Mouse (Mus musculus): ENCODE data around the gene Cyth3.

The Cyth3 gene

DNA sequence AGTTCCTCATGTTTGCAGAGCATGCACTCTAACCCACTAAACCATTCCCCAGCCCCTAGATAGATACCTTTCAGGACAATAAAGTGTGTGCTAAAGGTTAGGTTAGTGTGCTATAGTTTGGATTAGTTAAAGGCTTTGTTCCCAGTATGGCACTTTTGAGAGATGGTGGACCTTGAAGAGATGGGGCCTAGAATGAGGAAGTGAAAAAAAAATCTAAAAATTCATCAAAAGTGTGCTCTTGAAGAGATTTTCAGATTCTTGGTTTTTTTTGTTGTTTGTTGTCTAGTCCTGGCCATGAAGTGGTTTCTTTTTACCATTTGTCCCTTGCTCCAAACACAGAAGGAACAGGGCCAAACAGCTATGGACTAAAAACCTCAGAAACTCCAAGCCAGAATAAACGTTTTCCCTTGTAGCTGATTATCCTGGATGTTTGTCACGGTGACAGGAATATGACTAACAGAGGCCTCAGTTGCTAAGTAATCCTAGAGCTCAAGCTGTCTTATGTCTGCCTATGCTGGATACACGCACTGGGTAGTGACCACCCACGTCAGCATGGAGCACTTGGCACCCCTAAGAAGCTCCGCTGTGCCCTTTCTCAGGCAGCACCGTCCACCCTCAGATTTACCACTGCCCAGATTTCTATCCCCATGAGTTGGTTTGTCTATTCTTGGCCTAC lies 48.6 kb downstream of the Cyth3 start:
- DNase-seq: no peak

DNA sequence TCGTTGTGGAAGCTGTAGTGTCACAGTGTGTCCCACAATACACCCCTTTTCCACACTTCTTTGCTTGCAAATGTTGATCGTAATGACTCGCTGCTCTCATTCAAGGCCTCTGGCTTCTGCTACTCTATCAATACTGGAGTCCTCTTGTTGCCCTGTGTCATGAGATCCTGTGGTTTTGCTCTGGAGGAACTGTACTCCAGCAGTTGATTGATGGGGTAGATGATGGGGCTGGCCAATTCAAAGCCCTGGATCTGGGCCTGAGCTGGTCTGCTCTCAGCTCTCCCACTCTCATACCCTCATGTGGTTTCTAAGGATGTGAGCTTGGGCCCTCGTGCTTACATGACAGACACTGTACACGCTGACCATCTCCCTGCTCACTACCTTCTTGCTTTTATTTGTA lies 52.3 kb downstream of the Cyth3 start:
- peak; percentile 41 for DNase-seq

DNA sequence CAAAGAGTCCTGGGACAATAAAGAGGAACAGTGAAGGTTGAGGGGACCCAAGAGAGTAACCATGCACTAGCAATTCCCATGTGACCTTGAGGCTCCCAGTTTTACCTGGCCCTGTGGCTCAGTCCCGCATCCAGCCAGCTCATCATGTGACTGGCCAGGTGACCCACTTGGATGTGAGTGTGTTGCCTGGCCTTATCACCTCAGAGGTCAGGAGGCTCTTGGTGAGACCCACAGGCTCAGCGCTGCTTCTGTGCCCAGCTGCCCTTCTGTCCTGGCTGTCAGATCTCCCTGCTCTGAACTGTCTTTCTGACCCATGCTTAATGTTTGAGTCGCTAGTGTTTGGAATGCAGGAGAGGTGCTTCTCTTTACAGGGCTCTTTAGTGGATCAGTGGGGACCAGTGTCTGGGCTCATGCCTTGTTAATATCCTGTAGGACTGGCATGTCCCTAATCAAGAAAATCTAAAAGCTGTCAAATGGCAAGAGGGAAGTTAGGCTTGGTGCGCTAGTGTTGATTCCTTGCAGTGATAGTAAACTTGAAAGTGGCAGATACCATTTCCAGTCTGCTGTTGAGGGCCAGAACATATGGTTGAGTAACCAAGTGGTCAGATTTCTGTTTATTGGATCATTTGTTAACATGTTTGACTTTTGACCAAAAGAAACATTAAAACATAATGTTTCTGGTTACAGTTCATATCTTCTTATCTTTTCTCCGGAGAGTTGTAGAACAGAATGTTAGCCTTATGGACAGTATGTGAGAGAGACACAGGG lies 54.2 kb downstream of the Cyth3 start:
- DNase-seq: no peak

DNA sequence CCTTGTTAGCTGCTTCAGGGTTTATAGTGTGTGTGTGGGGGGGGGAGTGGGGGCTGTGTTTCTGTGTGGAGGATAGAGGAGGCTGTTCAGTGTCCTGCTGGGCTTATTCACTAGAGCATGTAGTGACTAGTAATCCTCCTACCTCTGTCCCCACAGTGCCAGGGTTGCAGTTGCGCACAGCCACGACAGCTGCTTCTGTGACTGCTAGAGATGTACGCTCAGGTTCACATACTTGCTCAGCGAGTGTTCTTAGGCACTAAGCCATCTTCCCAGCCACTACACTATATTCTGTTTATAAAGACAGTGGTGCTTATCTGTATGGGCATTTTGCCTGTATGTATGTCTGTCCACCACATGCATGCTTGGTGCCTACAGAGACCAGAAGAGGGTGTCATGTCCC lies 55.1 kb downstream of the Cyth3 start:
- DNase-seq: no peak

DNA sequence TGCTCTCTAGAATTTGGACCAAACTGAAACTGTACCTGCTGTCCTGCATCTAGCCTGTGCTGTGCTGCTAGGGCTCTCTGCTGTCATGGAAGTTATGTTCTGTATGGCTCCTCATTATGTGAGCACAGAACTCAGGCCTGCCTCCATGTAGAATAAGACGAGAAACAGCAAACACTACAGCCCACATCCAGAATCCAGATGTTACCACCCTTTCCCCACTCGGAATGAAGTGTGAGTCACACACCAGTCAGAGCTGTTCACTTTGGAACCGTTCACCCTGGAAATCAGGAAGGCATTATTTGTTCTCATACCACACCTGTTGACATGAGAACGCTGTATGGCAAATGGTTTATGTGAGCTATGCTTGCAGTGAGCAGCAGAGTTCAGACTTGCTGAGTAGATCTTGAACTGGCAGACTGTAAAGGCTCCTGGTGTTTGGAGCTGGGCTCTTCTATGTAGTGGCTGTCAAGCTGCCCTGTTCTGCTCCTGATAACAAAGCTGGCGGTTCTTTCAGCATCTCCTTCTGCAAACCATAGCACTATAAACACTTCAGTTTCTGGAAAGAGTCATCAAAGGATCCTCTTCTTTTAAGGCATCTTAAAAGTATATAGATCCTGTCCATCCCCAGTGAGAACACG lies 56.5 kb downstream of the Cyth3 start:
- DNase-seq: no peak

DNA sequence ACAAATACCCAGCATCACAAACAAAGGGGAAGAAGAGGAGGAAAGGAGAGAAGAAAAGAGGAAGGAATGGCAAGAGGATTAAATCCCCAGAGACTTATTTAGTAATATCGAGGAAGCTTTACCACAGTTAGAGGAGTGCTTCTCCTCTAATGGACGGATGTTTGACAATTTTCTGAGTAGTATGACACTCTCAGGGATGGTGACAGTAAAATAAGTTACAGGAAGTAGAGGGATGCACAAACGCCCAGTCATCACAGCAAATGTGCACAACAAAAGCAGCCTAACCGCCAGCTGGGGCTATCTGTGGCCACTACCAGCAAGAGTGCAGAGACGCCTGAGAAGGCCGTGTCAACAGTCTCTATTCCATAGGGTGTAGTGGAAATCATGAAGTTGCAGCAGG lies 57.4 kb downstream of the Cyth3 start:
- no peak for DNase-seq

DNA sequence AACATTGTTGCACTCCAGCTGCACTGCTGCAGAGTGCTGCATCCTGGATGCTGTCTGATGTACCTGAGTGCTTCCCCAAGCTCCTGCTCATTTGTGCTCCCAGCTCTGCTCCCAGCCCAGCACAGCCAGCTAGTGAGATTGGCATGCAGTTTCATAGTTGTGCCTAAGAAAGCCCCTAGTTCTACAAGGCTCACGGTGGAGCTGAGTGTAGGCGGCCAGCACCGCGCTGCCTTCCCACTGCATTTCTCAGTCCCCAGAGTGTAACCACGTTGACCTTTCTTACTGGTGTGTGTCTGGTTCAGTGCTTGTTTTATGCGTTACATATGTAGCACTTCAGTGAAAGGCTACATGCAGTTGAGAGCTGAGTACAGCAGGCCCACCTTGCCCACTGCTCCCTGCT lies 61.4 kb downstream of the Cyth3 start:
- no peak for DNase-seq

DNA sequence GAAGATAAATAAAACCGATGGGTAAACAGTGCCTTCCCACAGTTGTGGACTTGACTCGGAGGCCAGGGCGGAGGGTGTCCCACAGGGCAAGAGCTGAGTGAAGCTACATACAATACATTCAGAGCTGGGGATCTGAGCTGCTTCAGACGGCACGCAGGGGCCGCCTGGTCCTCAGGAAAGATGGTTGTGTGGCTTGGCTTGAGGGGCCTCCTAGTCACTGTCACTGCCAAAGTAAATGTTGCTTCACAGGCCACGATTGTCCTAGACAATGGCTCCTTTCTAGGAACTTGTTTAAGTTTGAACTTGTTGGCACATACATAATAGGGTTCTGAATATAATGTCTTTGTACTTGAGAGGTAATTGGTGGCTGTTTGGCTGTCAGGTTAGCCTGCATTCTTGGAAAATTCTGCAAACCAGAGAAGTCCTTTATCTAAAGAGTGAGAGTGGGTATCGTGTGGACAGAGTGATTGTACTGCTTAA lies 62.7 kb downstream of the Cyth3 start:
- DNase-seq: no peak

DNA sequence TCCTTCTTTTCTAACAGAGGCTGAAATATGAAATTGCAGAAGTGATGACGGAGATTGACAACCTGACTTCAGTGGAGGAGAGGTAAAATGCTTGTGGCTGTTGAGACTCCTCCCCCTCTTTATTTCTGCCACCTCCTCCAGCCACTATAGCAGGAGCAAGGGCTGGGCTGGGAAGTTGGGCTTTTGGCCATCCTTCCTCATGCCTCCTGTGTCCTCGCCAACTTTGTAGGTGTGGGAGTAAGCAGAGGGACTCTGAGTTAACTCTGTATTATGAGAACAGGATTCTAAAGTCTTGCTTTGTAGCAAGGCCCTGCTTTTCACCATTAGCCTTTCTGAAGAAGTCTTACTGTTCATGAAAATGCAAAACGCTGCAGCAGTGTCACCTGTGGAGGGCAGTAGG lies 64.2 kb downstream of the Cyth3 start:
- no peak for DNase-seq

DNA sequence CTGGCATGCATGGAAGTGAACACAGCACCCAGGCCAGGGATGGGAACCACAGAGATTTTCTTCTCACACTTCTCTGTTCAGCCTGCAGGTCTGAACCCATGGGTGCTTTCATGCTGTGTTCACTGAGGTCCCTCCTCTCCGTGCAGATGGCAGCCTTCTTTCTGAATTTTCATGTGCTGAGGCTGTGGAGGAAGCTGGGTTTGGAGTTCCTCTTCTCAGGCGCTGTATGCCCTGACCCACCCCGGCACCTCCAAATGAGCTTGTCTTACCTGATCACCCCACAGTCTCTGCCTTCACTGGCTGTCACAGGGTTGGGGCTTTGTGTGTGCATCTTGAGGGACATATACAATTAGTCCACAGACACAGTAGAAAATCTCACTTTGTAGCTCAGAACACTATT lies 65.3 kb downstream of the Cyth3 start:
- DNase-seq: no peak

DNA sequence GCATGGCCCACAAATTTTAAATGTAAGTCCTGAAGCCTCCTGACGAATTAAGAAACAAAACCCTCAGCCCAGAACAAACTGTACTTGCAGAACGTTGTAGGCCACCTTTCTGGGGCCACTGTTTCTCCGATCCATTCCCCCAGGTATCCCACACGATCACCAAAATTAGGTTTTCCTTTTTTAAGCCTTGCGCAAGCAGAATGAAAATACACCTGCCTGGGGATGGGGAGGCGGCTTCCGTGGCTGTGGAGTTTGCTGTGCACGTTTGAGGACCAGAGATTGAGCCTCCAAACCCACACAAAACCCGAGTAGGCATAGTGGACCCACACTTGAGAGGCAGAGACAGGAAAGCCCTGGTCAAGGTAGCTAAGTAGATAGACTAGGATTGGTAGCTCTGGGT lies 68.1 kb downstream of the Cyth3 start:
- DNase-seq: no peak

DNA sequence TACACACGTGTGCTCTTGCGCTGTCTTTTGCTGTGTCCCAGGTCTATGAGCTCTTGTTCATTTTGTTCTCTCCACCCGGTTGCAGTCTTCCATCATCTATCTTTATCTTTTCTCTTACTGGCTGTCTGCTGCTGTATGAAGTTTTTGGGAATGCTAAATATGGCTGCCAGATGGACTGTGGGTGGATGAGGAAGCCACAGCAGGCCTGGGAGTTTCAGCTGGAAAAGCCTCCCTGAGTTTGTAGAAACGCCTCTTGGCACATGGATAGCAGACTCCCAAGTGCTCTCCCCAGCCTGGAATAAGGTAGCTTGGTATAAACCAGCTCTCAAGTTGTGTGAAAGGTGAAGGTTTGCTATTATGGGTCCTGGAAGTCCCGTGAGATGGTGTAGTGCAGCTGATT lies 68.7 kb downstream of the Cyth3 start:
- DNase-seq: no peak

DNA sequence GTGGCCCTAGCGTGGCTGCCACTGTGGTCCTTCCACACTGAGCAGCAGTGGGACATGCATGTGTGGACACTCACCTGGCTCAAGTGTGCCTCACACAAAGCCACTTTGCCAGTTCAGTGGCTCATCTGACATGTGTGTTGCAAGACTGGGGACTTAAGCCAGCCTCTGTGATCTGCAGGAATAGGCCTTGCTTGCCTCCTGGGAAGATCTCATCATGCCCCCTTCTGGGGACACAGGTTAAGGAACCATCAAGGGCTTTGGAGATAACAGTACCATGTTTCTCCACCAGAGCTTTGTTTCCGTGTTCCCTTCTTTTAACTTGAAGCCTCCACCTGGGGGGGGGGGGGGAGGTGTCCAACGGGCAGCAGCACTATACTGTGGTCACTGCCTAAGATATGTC lies 74.1 kb downstream of the Cyth3 start:
- DNase-seq: peak; percentile 61

DNA sequence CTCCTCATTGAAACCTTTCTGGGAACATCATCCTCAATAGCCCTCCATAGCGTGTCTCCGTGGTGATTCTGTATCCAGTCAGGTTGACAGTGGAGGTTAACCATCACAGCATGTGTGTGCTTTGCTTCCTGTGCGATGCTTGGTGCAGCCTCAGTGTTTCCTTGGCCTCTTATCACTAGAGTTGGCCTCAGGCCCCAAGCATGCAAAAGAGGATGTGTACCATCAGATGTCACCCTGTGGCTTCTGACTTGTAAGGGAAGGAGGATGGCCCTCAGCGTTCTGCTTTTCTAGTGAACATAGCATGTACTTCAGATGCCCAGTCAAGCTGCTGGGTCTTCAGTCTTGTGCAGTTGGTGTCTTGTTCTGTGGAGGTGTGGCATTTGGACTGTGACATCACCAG lies 76.2 kb downstream of the Cyth3 start:
- DNase-seq: no peak

DNA sequence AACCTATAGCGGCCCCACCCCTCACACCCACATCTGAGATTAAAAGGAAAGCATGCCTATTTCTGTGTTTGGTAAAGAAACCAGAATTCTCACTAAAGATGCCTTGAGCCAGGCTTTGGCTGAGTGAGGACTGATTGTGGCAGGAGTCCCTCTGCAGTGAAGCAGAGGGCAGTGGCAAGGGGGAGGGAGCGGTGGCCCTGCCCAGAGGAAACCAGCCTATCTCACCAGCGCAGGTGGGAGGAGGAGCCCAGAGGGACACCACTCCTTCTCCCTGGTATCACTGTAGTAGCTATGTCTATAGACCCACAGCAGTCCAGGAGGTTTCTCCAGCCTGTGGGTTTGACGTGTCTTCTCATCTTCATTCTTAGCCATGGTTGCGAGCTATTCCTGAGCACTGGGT lies 78.0 kb downstream of the Cyth3 start:
- DNase-seq: no peak

DNA sequence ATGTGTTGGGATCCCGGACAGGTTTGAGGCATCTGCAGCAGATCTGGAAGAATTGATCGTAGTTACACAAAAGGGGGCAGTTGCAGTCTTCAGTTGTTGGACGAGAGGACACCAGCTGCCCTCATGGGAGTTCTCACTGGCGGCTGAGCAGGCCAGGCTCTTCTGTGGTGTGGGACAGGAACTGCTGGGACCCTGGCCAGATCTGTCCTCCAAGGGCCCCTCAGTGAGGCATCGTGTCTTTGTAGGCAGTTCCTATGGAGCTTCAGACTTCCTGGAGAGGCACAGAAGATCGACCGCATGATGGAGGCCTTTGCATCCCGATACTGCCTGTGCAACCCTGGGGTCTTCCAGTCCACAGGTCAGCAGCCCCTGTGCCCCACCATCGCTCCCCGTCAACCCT lies 78.8 kb downstream of the Cyth3 start:
- no peak for DNase-seq

DNA sequence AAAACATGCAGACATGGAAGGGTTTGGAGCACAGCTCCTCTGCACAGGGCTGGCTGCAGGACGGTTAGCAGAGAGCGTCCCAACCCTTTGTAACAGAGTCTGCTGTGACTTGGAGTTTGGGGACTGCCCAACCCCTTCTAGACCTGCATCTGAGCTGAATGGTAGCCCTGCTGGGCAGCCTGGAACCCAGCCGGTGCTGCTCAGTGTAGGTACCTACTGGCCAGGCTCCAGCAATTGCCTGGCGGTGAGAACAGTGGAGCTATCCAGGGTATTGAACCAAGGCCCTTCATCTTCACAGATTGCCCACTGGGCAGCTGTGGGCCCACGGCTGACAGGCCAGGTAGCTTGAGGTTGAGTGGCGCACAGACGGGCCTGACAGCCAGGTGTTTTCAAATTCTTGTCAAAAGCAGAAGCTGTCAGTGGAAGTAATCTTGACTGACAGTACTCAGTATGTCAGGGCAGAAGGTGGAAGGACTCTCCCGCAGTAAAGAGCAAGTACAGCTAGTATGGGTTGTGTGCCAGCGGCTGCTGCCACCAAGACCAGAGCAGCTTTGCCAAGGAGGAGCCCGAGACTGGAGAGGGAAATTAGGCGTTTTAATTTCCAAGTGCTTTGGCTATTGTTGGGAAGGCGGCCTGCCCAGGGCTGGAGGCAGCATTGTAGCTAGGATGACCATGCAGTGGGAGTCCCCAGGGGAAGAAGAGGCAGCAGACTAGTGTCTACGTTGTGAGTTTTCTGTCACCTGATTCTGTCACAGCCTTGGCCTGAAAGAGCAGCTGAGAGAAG lies 82.8 kb downstream of the Cyth3 start:
- no peak for DNase-seq

DNA sequence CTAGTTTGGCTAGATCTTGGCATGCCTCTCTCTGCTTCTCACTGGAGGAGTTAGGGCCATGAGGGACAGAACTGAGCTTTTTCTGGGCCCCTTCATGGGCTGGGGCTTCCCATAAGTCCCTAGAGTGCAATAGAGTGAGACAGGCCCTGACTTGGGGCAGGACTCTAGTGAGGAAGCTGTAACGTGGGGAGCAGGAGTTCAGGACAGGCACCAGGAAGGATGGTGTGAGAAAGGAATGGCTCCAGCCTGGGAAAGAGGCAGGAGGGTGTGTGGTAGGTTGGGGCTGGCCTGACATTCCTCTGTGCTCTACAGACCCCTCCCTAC lies 83.4 kb downstream of the Cyth3 start:
- DNase-seq: no peak

DNA sequence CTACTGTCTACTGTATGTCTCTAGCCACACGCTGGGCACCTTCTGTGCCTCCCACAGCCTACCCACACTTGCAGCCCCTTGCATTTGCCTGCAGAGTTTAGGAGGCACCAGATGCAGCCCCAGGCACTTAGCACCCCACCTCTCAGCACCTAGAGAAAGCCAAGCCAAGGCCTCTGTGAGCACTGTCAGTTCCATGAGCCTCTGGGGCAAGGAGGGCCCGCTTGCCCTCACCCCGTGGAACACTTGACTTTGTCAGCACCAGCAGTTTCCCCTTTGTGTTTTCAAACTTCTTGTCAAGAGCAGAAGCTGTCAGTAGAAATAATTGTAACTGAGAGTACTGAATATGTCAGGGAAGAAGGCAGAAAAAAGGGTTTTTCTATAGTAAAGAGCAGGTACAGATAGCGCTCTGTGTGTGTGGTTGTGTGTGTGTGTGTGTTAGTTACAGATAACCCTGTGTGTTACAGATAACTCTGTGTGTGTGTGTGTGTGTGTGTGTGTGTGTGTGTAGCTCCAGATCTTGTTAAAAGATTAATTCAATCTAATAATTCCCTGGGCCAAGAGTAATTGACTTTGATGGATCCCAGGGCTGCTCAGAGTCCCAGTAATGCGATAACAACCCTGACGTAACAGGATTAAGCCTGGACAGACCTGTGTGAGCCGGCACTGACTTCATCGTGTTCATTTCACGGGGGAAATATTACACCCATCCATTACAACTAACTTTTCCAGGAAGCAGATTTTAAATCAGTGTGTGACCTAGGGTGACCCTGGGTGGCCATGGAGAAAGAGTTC lies 84.0 kb downstream of the Cyth3 start:
- no peak for DNase-seq

DNA sequence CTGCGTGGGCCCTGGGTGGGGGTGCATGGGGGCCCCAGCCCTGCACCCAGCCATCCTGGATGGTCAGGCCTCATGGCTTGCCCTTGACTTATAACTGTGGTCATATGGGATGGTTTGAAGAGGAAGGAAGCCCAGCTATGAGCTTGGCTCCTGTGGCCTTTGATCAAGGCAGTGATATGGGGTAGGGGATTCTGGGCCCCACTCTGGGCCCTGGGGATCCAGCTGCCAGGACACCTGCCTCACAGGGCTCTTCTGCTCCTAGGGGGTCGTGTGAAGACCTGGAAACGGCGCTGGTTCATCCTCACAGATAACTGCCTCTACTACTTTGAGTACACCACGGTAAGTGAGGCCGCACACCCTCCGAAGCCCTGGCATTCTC lies 84.6 kb downstream of the Cyth3 start:
- no peak for DNase-seq

DNA sequence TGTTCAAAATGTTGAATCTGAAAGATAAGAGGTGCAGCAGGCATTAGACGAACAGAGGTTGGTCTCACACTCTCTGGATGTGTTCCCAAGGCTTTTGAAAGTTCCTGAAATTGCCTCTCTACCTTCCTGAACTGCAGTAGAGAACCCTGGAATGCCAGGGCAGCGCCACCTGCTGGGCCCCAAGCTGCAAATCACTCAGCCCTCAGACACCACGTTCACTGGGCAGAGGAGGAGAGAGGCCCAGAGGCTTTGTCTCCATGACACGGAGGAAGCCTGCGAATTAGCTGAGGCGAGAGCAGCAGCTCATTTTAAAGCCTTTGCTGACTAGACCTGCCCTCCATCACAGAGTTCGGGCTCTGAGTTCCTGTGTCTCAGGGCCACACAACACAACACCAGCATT lies 89.1 kb downstream of the Cyth3 start:
- DNase-seq: peak; percentile 75

DNA sequence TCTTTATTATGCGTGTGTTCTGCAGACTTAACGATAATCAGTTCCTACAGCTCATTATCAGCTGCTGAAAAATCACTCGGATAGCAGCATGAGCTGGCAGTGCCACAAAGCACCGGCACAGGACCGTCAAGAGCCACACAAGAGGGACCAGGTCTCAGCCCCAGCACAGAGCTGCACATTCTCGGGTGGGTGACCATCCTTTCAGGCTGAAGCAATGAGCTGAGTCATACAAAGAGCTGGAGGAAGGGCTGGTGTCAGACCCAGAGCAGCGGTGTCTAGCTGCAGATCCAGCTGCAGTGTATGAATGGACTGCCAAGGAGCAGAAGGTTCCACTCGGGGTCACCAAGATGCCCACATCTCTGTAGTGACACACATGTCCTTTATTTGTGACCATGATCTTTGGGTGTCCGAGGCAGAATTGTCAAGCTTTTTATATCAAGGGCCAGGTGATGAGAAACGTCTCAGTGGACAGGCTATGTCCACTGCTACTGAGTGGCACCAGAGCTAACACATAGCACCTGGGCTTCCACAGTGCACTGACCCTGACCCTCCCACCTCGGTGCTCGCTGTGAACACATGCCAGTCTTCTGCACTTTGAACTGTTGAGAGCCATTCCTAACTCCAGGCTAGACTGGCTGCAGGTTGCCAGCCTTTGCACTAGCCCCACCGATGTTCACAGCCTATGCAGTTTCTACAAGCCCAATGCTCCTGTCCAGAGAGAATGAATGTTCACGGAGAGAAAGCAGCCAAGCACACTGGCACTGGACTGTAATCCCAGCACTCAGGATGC lies 90.0 kb downstream of the Cyth3 start:
- no peak for DNase-seq
